Mouse (Mus musculus) ES-E14 (cell line): ENCODE results near the gene Cpn2. TPM values are rescaled to one million over a fixed set of nuclear protein-coding genes. Genes with fewer than 3 reads are reported as not detected.

Source experiments
- DNase-seq: peaks from one replicate; pipeline ENCODE4 v3.0.0-alpha.2; 2013; ENCODE audit warnings: low read depth, low spot score
- H3K27ac ChIP-seq: 2 replicates; pipeline ENCODE4 v1.5.1; 2012; ENCODE audit warnings: low read depth, mild to moderate bottlenecking, low read length, moderate library complexity, mixed read lengths; ENCODE audit not compliant: poor library complexity, insufficient read depth, severe bottlenecking
- H3K36me3 ChIP-seq: 2 replicates; pipeline ENCODE4 v1.6.1; 2012; ENCODE audit warnings: mild to moderate bottlenecking, low read length, moderate library complexity, mixed read lengths; ENCODE audit not compliant: control insufficient read depth, poor library complexity, insufficient read depth, severe bottlenecking
- H3K4me1 ChIP-seq, 2 experiments: fragments of 150-350 bp in 1 of 2; sonication (generic) in 1 of 2; 2 replicates each; pipeline ENCODE4 v1.6.1; 2012; ENCODE audit warnings: low read length in 2 of 2, mild to moderate bottlenecking in 1 of 2, mixed read lengths in 1 of 2; ENCODE audit not compliant: control insufficient read depth in 2 of 2, insufficient read depth in 2 of 2, poor library complexity in 1 of 2
- H3K4me3 ChIP-seq, 2 experiments: fragments of 150-350 bp in 1 of 2; sonication (generic) in 1 of 2; 2 replicates each; pipeline ENCODE4 v1.5.1; 2012; ENCODE audit warnings: low read length in 2 of 2, low read depth in 1 of 2, mild to moderate bottlenecking in 1 of 2, mixed read lengths in 1 of 2; ENCODE audit not compliant: insufficient read depth in 1 of 2, poor library complexity in 1 of 2, severe bottlenecking in 1 of 2
- H3K9ac ChIP-seq: 2 replicates; pipeline ENCODE4 v1.6.1; 2012; ENCODE audit warnings: low read depth, mild to moderate bottlenecking, low read length, mixed read lengths; ENCODE audit not compliant: poor library complexity, insufficient read depth, severe bottlenecking
- H3K9me3 ChIP-seq: fragments of 150-350 bp; sonication (generic); 2 replicates; pipeline ENCODE4 v1.6.1; 2012; ENCODE audit warnings: low read depth, mild to moderate bottlenecking, low read length; ENCODE audit not compliant: control insufficient read depth, insufficient read depth
- CHD2 ChIP-seq: IDR thresholded peaks from 2 replicates; pipeline ENCODE4 v1.6.1; 2014; ENCODE audit warnings: mild to moderate bottlenecking, low read depth, low read length, inconsistent platforms
- HCFC1 ChIP-seq: IDR thresholded peaks from 2 replicates; pipeline ENCODE4 v1.6.1; 2012; ENCODE audit warnings: low read length, inconsistent platforms, borderline replicate concordance; ENCODE audit not compliant: insufficient read depth
- MAFK ChIP-seq: IDR thresholded peaks from 2 replicates; pipeline ENCODE4 v1.6.1; 2014; ENCODE audit warnings: mild to moderate bottlenecking, low read depth, low read length, inconsistent platforms; ENCODE audit not compliant: insufficient read depth
- ZC3H11A ChIP-seq: IDR thresholded peaks from 2 replicates; pipeline ENCODE4 v1.6.1; 2012; ENCODE audit warnings: low read depth, mild to moderate bottlenecking, inconsistent platforms, low read length, borderline replicate concordance
- ZNF384 ChIP-seq: IDR thresholded peaks from 2 replicates; pipeline ENCODE4 v1.6.1; 2012; ENCODE audit warnings: low read depth, low read length, inconsistent platforms
- in situ Hi-C, 2 experiments: fragments of 600-800 bp; cut with MboI; formaldehyde crosslinking; loops; one replicate each; pipeline ENCODE4 v1.15.1; 2025; ENCODE audit warnings: low sequenced_read_pairs in 2 of 2, inconsistent platforms in 1 of 2; ENCODE audit not compliant: unreplicated experiment in 2 of 2
- total RNA-seq: library from RNA; depleted of rRNA; stranded (reverse); fragments of 300-350 nt; gene quantifications from 2 replicates; pipeline ENCODE4 v1.2.3, GENCODE M21; 2012; rRNA removed

Cpn2 gene
- total RNA-seq = not detected in 2 replicates

DNA sequence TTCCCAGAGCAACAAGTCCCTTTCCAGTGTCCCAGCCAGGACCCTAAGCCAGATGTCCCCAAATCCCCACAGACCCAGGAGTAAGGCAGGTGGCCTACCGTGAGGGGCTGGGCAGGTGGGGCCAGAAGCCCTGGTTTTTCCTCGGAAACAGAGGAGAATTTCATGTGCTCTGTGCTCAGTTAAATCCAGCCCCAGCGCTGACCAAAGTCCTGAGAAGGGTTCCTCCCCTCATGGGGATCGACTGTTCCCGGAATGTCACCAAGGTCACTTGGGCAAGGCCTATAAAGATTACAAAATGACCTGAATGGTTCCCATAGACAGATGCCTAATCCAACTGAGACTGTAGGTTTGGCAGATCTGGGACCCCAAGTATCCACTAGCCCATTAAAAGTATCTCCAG lies at the start of gene Cpn2:
Gene Cpn2 (minus strand): TSS at position 141 of the 400 bp plus-strand sequence.
- in situ Hi-C loops = no loop called here
- no peak for DNase-seq
- no peaks in the 10 kb centered on the region for H3K36me3 ChIP-seq
- H3K9ac ChIP-seq = no peak within 1 kb of the TSS
- TF ChIP-seq MAFK (no peak), CHD2 (no peak), ZC3H11A (no peak), HCFC1 (no peak), ZNF384 (no peak)
- no peaks in the 10 kb centered on the region for H3K4me1 ChIP-seq
- no peak within 1 kb of the TSS for H3K27ac ChIP-seq
- H3K4me3 ChIP-seq = no peak within 1 kb of the TSS
- H3K9me3 ChIP-seq = no peaks in the 10 kb centered on the region

DNA sequence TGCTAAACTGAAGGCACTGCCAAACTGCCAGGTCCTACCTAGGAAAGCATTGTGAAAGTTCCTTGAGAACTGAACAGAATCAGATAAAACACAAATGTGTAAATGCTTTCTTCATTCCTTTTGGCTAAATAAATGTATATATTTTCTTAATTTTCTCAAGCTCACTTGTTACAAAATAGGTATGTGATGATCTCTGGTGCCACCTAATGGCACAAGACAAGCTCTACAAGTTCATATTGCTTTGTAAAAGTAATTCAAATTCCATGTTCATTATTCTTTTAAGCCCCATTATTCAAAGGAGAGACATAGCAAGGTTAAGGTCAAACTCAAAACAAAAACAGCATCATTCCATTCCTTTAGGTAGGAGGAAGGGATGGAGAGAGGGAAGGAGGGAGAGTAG lies 46.9 kb upstream of the Cpn2 start:
- TF ChIP-seq ZNF384 (no peak), MAFK (no peak), HCFC1 (no peak)
- no peaks in the 10 kb centered on the region for H3K9me3 ChIP-seq
- H3K4me1 ChIP-seq = peaks cover 0 to 2% of the 10 kb centered on the region in 2 experiments; a peak in 2 of 4 replicates
- no peak overlapping the region for H3K4me3 ChIP-seq
- no peak overlapping the region for H3K9ac ChIP-seq
- H3K36me3 ChIP-seq = peaks cover 11% of the 10 kb centered on the region
- in situ Hi-C loops = no loop called here
- H3K27ac ChIP-seq = no peak overlapping the region
- DNase-seq = no peak

DNA sequence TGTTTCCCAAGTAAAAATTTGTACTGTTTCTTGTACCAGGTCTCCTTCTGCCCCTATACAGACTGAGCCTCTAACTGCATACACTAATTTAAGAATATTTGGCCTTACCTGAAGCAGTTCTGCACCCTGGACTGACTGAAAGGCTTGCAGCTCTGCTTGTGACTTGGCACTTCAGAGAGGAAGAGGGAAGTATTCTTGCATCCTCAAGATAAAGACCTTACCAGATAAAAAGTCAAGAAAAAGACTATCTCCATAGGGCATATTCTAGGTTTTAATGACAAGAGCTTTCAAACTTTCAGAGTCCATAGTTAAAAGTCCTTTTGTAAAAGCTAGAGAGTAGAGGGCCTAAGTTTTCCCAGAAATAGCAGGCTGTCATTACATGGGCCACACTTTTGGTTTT lies 43.3 kb upstream of the Cpn2 start, which contains the start of gene Gp5:
Gene Gp5 (minus strand): TSS at position 133 of the 400 bp plus-strand sequence.
- H3K27ac ChIP-seq = no peak within 1 kb of the TSS
- in situ Hi-C loops = no loop called here
- DNase-seq = no peak
- no peaks in the 10 kb centered on the region for H3K9me3 ChIP-seq
- H3K4me3 ChIP-seq = peak within 1 kb of the TSS; percentile 64 to 65; a peak in 3 of 4 replicates
- peak within 1 kb of the TSS; percentile 25; the same call in 1 of the 2 replicates for H3K9ac ChIP-seq
- H3K4me1 ChIP-seq = peaks cover 0 to 2% of the 10 kb centered on the region in 2 experiments; a peak in 2 of 4 replicates
- peaks cover 3% of the 10 kb centered on the region for H3K36me3 ChIP-seq
- TF ChIP-seq HCFC1 (no peak), ZC3H11A (no peak)

DNA sequence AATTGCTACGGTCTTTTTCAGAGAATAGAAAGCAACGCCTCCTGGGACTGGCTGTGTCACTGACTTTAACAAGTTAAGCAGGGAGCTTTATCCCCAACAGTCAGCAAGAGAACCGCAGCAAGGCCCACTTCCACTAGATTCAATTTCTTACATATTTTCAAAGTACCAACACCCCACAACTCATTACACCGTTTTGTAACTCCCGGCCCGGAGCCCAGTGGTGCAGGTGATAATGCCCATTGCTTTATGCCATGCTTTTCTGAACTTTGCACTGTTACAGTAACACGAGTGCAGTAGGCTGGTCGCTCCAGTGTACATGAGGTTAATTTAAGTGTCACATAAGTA lies 42.8 kb upstream of the Cpn2 start:
- no peaks in the 10 kb centered on the region for H3K36me3 ChIP-seq
- no peak for DNase-seq
- H3K9ac ChIP-seq = no peak overlapping the region
- H3K4me1 ChIP-seq = peaks cover 0 to 2% of the 10 kb centered on the region in 2 experiments; a peak in 2 of 4 replicates
- TF ChIP-seq ZNF384 (no peak), ZC3H11A (no peak), HCFC1 (no peak), MAFK (no peak), CHD2 (no peak)
- in situ Hi-C loops = no loop called here
- no peak overlapping the region for H3K4me3 ChIP-seq
- H3K27ac ChIP-seq = no peak overlapping the region
- no peaks in the 10 kb centered on the region for H3K9me3 ChIP-seq

DNA sequence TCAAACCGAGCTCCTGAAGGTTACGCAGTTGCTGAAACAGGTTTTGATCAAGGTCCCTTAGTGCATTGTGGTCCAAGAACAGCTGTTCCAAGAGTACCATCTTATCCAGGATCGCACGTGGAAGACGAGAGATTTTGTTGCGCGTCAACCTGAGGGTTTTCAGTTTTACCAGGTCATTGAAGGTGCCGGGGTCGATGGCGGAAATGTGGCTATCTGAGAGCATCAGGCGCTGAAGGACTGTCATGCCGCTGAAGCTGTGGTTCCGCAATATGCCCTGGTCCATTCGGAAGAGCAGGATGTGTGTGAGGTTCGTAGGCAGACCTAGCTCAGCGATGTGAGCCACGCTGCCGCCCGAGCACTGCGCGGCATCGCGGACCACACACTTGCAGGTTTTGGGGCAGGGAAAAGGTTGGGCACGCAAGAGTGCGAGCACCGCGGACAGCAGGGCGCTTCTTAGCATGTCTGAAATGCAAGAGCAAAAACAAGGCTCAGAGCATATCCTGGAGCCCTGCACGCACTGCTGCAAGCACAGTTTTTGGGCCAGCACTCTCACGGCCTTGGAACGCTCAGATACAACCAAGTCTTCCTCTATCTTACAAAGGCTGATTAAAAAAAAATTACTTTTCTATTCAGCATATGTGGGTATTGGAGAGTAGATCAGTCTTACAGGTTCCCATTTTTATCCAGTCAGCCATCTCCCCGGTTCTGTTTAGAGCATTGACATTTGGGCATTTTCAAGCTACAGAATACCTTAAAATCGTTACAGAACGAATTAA lies 42.3 kb upstream of the Cpn2 start:
- H3K36me3 ChIP-seq = no peaks in the 10 kb centered on the region
- H3K4me1 ChIP-seq = peaks cover 0 to 2% of the 10 kb centered on the region in 2 experiments; a peak in 2 of 4 replicates
- peak overlapping the region; percentile 25; the same call in 1 of the 2 replicates for H3K9ac ChIP-seq
- DNase-seq = no peak
- peak overlapping the region; percentile 64 to 65 for H3K4me3 ChIP-seq
- TF ChIP-seq HCFC1 = no peak
- no peaks in the 10 kb centered on the region for H3K9me3 ChIP-seq
- no peak overlapping the region for H3K27ac ChIP-seq
- in situ Hi-C loops = no loop called here
